Mouse (Mus musculus) cerebellum, adult 8-10 months (tissue): ENCODE measurements around the gene Smyd4.

ENCODE experiments used
- DNase-seq: peaks from one replicate; pipeline ENCODE4 v3.0.0; 2022

The Smyd4 gene

GRCm38 (mm10) chr11:75421375-75422012 lies 73.3 kb downstream of the Smyd4 start:
- DNase-seq = no peak

- DNase-seq = no peak
Observed at GRCm38 (mm10) chr11:75422013-75422792, 74.0 kb downstream of the Smyd4 start, which contains the start of gene Serpinf1. Gene Serpinf1, minus strand, starts transcription at chr11:75422701.

- no peak for DNase-seq
Observed at GRCm38 (mm10) chr11:75423091-75423490, 74.9 kb downstream of the Smyd4 start.

- DNase-seq = no peak
Observed at GRCm38 (mm10) chr11:75424033-75424432, 75.8 kb downstream of the Smyd4 start.

GRCm38 (mm10) chr11:75424459-75424858 lies 76.2 kb downstream of the Smyd4 start:
- no peak for DNase-seq

GRCm38 (mm10) chr11:75429019-75429705 lies 80.9 kb downstream of the Smyd4 start:
- DNase-seq = no peak

- peak; percentile 64 for DNase-seq
Observed at GRCm38 (mm10) chr11:75431307-75431706, 83.1 kb downstream of the Smyd4 start.

GRCm38 (mm10) chr11:75434138-75434537 lies 85.9 kb downstream of the Smyd4 start:
- no peak for DNase-seq

- DNase-seq = no peak
Observed at GRCm38 (mm10) chr11:75438194-75438593, 90.0 kb downstream of the Smyd4 start.

GRCm38 (mm10) chr11:75438804-75439203 lies 90.6 kb downstream of the Smyd4 start:
- no peak for DNase-seq

- DNase-seq = no peak
Observed at GRCm38 (mm10) chr11:75439363-75439762, 91.1 kb downstream of the Smyd4 start, which contains the start of gene Serpinf2. Gene Serpinf2, minus strand, starts transcription at chr11:75439591.

- DNase-seq = no peak
Observed at GRCm38 (mm10) chr11:75439951-75440350, 91.7 kb downstream of the Smyd4 start.

GRCm38 (mm10) chr11:75441034-75441433 lies 92.8 kb downstream of the Smyd4 start:
- DNase-seq = no peak

GRCm38 (mm10) chr11:75441601-75442000 lies 93.4 kb downstream of the Smyd4 start:
- DNase-seq = no peak

GRCm38 (mm10) chr11:75443711-75444110 lies 95.5 kb downstream of the Smyd4 start:
- DNase-seq = no peak

- no peak for DNase-seq
Observed at GRCm38 (mm10) chr11:75448575-75448974, 100.3 kb downstream of the Smyd4 start.

GRCm38 (mm10) chr11:75449695-75450094 lies 101.5 kb downstream of the Smyd4 start:
- DNase-seq = peak; percentile 52

GRCm38 (mm10) chr11:75450304-75450908 lies 102.2 kb downstream of the Smyd4 start:
- no peak for DNase-seq

GRCm38 (mm10) chr11:75450936-75451335 lies 102.7 kb downstream of the Smyd4 start:
- DNase-seq = no peak

GRCm38 (mm10) chr11:75452081-75452480 lies 103.8 kb downstream of the Smyd4 start:
- no peak for DNase-seq

GRCm38 (mm10) chr11:75452812-75453557 lies 104.8 kb downstream of the Smyd4 start:
- no peak for DNase-seq
